Mouse (Mus musculus) spleen, adult 2 months (tissue): ENCODE results near the gene Srgap1. TPM values are rescaled to one million over a fixed set of nuclear protein-coding genes. Genes with fewer than 3 reads are reported as not detected.

Experiments
- DNase-seq, 2 experiments: peaks; one replicate each; pipeline versions ENCODE4 v3.0.0 to v3.0.0-alpha.2; 2012 to 2021; ENCODE audit warnings: low spot score in 2 of 2, low read depth in 1 of 2
- H3K27ac ChIP-seq: fragments of 200-500 bp; 2 replicates; pipeline ENCODE4 v1.5.1; 2012; ENCODE audit warnings: low read length, inconsistent platforms; ENCODE audit not compliant: insufficient read depth
- H3K27me3 ChIP-seq: fragments of 200-500 bp; 2 replicates; pipeline ENCODE4 v1.6.1; 2012; ENCODE audit warnings: mild to moderate bottlenecking, moderate library complexity, low read length, inconsistent platforms; ENCODE audit not compliant: control insufficient read depth, insufficient read depth
- H3K36me3 ChIP-seq: fragments of 200-500 bp; 2 replicates; pipeline ENCODE4 v1.6.1; 2012; ENCODE audit warnings: mild to moderate bottlenecking, low read length, inconsistent platforms; ENCODE audit not compliant: control insufficient read depth, insufficient read depth
- H3K4me1 ChIP-seq: fragments of 200-500 bp; 2 replicates; pipeline ENCODE4 v1.6.1; 2011; ENCODE audit warnings: inconsistent platforms; ENCODE audit not compliant: control insufficient read depth, insufficient read depth, insufficient read length
- H3K4me3 ChIP-seq: fragments of 200-500 bp; 2 replicates; pipeline ENCODE4 v1.5.1; 2011; ENCODE audit warnings: mild to moderate bottlenecking, inconsistent platforms; ENCODE audit not compliant: insufficient read depth, insufficient read length; ENCODE audit errors: extremely low read depth
- CTCF ChIP-seq: fragments of 200-500 bp; IDR thresholded peaks from 2 replicates; pipeline ENCODE4 v1.5.1; 2011; ENCODE audit warnings: mild to moderate bottlenecking, inconsistent platforms; ENCODE audit not compliant: insufficient read depth, insufficient read length, insufficient replicate concordance; ENCODE audit errors: extremely low read depth
- POLR2A ChIP-seq: fragments of 200-500 bp; IDR thresholded peaks from 2 replicates; pipeline ENCODE4 v1.6.1; 2011; ENCODE audit warnings: low read depth, low read length, inconsistent platforms
- WGBS: fragments of 180-500 bp; shearing (Covaris S2); methylation state at CpG from one replicate; pipeline ENCODE4 v1.1.7; 2018; 5-methylcytosine and 5-hydroxymethylcytosine counted together
- polyA plus RNA-seq: library from polyadenylated mRNA; depleted of rRNA; stranded (reverse); fragments of >200 nt; gene quantifications from 2 replicates; pipeline ENCODE4 v1.2.3, GENCODE M21; 2012

Srgap1 gene
- polyA plus RNA-seq, 1 experiment = 0.58 TPM

DNA sequence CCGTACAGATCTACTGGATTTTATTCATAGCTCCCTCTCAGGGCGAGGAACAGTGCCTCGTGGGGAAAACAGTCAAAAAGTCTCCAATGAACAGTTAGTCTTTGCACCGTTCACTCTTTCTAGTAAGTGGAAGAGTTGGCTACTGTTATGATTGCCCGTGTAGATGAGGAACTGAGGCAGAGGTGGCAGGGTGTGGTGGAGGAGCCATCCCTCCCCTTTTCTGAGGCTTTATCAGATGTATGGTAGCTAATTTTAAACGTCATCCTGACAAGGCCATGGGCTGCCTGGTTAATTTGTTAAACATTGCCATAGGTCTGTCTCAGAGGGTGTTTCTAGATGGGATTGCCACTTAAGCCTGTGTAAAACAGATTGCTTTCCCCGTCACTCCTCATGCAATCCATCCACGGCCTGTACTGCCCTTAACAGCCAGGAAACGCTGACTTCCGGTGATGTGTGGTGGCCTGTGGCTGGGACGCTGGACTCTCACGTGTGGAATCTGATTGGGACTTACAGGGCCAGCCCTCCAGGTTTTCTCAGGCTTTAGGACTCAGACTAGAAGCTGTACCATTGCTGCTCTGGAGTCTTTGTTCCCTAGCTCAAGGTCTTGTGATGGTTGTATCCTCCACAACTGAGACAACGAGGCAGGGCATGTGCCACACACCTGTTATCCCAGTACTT, 155.6 kb downstream of the Srgap1 start:
- TF ChIP-seq CTCF (no peak), POLR2A (no peak)
- H3K4me1 ChIP-seq = peaks cover 6% of the 10 kb centered on the region; the same call in 1 of the 2 replicates
- DNase-seq = no peak
- no peak overlapping the region for H3K4me3 ChIP-seq
- H3K27me3 ChIP-seq = no peaks in the 10 kb centered on the region
- no peak overlapping the region for H3K27ac ChIP-seq
- no peaks in the 10 kb centered on the region for H3K36me3 ChIP-seq
- 39% methylated on average over 13 of the region's 13 CpGs for WGBS

GRCm38 (mm10) chr10:121890061-121890460, 157.1 kb downstream of the Srgap1 start:
- Histone ChIP-seq H3K4me3 (no peak overlapping the region), H3K36me3 (no peaks in the 10 kb centered on the region), H3K4me1 (peaks cover 9% of the 10 kb centered on the region; the same call in 1 of the 2 replicates), H3K27ac (no peak overlapping the region), H3K27me3 (no peaks in the 10 kb centered on the region)
- TF ChIP-seq POLR2A = no peak
- TF ChIP-seq CTCF = no peak
- WGBS = 81% methylated on average over 6 of the region's 6 CpGs
- DNase-seq = no peak

DNA sequence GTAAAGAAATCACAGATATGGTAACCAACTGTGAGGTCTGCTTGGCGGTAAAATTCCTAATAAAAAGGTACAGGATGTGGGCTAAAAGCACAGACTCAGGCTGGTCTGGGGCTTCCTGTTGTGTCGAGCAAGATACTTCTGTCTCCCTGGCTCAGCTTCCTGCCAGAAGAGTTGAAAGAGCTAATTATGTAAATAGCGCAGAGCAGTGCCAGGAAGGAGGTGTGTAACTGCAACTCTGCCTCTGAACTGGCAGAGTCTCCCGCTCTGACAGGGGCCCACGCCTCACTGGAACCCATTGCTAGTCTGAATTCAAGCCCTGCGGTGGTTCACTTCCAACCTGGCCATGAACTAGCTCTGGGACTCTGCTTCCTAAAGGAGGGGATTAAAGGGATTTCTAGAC, 160.3 kb downstream of the Srgap1 start:
- H3K4me3 ChIP-seq = no peak overlapping the region
- TF ChIP-seq CTCF (no peak), POLR2A (no peak)
- WGBS = 3% methylated on average over 6 of the region's 6 CpGs
- H3K36me3 ChIP-seq = no peaks in the 10 kb centered on the region
- DNase-seq = peak; percentile 5 to 18
- H3K27me3 ChIP-seq = no peaks in the 10 kb centered on the region
- H3K27ac ChIP-seq = peak overlapping the region; percentile 59
- H3K4me1 ChIP-seq = peaks cover 9% of the 10 kb centered on the region; the same call in 1 of the 2 replicates

DNA sequence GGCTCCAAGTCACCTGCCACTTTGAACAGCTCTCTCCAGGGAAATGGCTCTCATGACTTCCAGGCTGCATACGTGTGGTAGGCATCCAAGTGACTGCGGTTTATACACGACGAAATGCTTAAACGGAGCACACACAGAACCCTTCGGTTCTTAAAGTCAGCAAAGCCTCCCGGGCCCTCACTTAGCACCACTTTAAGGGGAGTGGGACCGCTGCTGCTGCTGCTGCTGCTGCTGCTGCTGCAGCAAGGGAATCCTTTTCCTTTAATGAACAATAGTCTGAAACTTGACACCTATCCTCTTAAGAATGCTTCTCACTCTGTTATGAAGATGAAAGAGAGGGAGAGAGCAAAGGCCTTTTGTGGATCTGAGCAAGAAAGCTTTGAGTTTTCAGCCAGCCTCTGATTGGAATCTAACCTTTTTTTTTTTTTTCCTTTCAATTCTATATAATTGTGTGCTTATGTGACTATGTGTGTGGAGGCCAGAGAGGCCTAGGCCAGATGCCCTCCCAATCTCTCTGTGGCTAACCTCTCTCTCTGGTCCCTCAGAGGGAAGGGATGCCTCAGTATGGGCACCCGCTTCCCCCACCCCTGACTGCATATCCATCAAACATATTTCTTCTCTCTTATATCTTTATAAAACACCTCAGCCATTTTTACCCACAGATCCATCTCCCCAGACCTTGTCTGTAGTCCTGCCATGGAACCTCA, 161.4 kb downstream of the Srgap1 start:
- DNase-seq = no peak
- Histone ChIP-seq H3K36me3 (no peaks in the 10 kb centered on the region), H3K4me3 (no peak overlapping the region), H3K4me1 (peaks cover 9% of the 10 kb centered on the region; the same call in 1 of the 2 replicates), H3K27me3 (no peaks in the 10 kb centered on the region), H3K27ac (no peak overlapping the region)
- WGBS = 90% methylated on average over 9 of the region's 9 CpGs
- TF ChIP-seq CTCF = no peak
- no peak for TF ChIP-seq POLR2A

GRCm38 (mm10) chr10:121882461-121882860, 164.7 kb downstream of the Srgap1 start:
- no peak for TF ChIP-seq CTCF
- TF ChIP-seq POLR2A = no peak
- no peaks in the 10 kb centered on the region for H3K36me3 ChIP-seq
- H3K27me3 ChIP-seq = no peaks in the 10 kb centered on the region
- DNase-seq = no peak
- 91% methylated on average over 6 of the region's 6 CpGs for WGBS
- H3K27ac ChIP-seq = no peak overlapping the region
- peaks cover 7% of the 10 kb centered on the region; the same call in 1 of the 2 replicates for H3K4me1 ChIP-seq
- no peak overlapping the region for H3K4me3 ChIP-seq

DNA sequence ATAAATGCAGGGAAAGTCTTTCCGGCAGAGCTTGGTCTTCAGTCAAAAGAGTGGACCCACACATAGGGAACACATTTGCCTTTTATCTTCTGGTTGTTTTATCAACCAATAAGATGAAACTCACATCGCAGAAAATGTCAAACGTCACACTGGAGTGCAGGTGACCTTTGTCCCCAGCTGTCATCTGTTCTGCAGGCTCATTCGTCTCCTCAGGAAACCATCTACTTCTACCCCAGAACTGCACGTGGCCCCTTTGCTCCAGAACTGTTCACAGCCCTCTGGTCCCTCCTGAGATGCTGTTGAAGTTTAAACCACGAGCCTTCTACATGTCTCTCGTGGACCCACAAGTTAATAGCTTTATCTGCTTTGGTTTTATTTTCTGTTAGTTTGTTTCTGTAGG, 168.3 kb downstream of the Srgap1 start:
- Histone ChIP-seq H3K4me1 (no peaks in the 10 kb centered on the region), H3K4me3 (no peak overlapping the region), H3K27me3 (no peaks in the 10 kb centered on the region), H3K36me3 (no peaks in the 10 kb centered on the region), H3K27ac (no peak overlapping the region)
- TF ChIP-seq CTCF = no peak
- TF ChIP-seq POLR2A = no peak
- 43% methylated on average over 7 of the region's 7 CpGs for WGBS
- no peak for DNase-seq

GRCm38 (mm10) chr10:121877906-121878305, 169.2 kb downstream of the Srgap1 start:
- Histone ChIP-seq H3K36me3 (no peaks in the 10 kb centered on the region), H3K4me1 (no peaks in the 10 kb centered on the region), H3K27ac (no peak overlapping the region), H3K27me3 (no peaks in the 10 kb centered on the region), H3K4me3 (no peak overlapping the region)
- WGBS = 90% methylated on average over 9 of the region's 9 CpGs
- no peak for TF ChIP-seq CTCF
- TF ChIP-seq POLR2A = no peak
- DNase-seq = no peak
